Mouse (Mus musculus) lung, adult 2 months (tissue): ENCODE measurements at regions not wholly inside any gene's neighbourhood (a gene's known extent, or its start where the extent isn't known, plus 50 kb on each side); places are given as distances from the start of the nearest gene placed in this dataset.

Source experiments
- DNase-seq: peaks from one replicate; pipeline ENCODE4 v3.0.0; 2022
- H3K4me1 ChIP-seq: fragments of 200-500 bp; 2 replicates; pipeline ENCODE4 v1.6.1; 2011; ENCODE audit warnings: low read length; ENCODE audit not compliant: control insufficient read depth, insufficient read depth
- H3K4me3 ChIP-seq: fragments of 200-500 bp; replicated peaks from 2 replicates; pipeline ENCODE3; 2011; ENCODE audit warnings: low read depth, mild to moderate bottlenecking, control low read depth, low read length; ENCODE audit errors: extremely low read depth
- CTCF ChIP-seq: fragments of 200-500 bp; IDR thresholded peaks from 2 replicates; pipeline ENCODE4 v1.5.1; 2011; ENCODE audit warnings: mild to moderate bottlenecking, low read length, control low read depth; ENCODE audit not compliant: insufficient read depth
- POLR2A ChIP-seq: fragments of 200-500 bp; IDR thresholded peaks from 2 replicates; pipeline ENCODE4 v1.6.1; 2011; ENCODE audit warnings: low read depth, mild to moderate bottlenecking, control low read depth, low read length, borderline replicate concordance; ENCODE audit errors: extremely low read depth
- WGBS: fragments of 180-500 bp; shearing (Covaris S2); methylation state at CpG from one replicate; pipeline ENCODE4 v1.1.7; 2018; 5-methylcytosine and 5-hydroxymethylcytosine counted together

GRCm38 (mm10) chr2:128370821-128371220, 220.2 kb upstream of the Spdye4c start:
- TF ChIP-seq CTCF (no peak), POLR2A (no peak)
- no peak for DNase-seq
- 30% methylated on average over 10 of the region's 10 CpGs for WGBS

GRCm38 (mm10) chr2:128372204-128372603, 218.8 kb upstream of the Spdye4c start:
- DNase-seq, result no peak

More at GRCm38 (mm10) chr2:128370821-128371220, 220.2 kb upstream of the Spdye4c start:
- peaks cover 14% of the 10 kb centered on the region for H3K4me1 ChIP-seq
- no peak overlapping the region for H3K4me3 ChIP-seq

DNA sequence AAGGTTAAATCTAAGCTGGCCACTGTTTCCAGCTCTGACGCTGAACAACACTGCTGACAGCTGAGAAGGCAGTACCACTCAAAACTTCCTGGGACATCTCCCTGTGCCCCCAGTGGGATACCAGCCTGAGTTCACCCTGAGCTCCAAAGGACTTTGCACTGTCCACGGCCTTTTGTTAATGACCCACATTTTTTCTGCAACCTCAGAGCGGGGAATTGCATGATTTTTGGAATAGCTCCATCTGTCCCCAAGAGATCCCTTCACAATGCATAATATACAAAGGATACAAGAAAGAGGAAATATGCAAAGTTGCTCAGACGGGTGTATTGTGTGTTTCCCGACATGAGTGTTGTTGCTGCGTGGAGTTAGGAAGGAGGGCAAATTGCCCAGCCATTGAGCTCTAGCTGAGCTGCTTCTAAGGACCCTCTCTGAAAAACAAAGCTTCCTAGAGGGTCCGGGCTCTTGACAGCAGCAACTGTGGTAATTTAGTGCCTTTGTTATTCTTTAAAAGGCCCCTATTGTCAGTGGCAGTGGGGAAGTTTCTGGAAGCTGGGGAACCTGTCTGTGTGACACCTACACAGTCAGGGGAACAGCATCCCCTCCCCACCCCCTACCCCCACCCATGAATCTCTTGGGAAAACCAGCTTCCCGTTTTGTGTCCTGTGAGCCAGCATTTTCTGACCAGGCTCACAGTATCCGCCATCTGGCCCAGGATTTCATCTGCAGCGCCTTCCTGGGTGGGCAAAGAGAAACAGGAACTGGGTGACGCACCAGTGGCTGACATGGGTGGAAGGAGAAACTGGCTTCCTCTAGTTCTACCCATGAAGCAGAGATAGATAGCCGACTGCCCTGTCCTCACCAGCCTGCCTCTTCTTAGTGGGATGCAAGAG, 217.4 kb upstream of the Spdye4c start:
- WGBS, result 34% methylated on average over 12 of the region's 12 CpGs
- H3K4me1 ChIP-seq, result peaks cover 11% of the 10 kb centered on the region
- TF ChIP-seq CTCF, result no peak
- H3K4me3 ChIP-seq, result no peak overlapping the region
- no peak for DNase-seq

More at GRCm38 (mm10) chr2:128372204-128372603, 218.8 kb upstream of the Spdye4c start:
- Histone ChIP-seq H3K4me1 (peaks cover 14% of the 10 kb centered on the region), H3K4me3 (no peak overlapping the region)
- WGBS, result 81% methylated on average over 13 of the region's 13 CpGs
- TF ChIP-seq CTCF (no peak), POLR2A (no peak)

GRCm38 (mm10) chr2:128374253-128374566, 216.8 kb upstream of the Spdye4c start:
- WGBS, result 78% methylated on average over 2 of the region's 2 CpGs

GRCm38 (mm10) chr2:128374926-128375325, 216.1 kb upstream of the Spdye4c start:
- Histone ChIP-seq H3K4me3 (no peak overlapping the region), H3K4me1 (peaks cover 11% of the 10 kb centered on the region)
- 95% methylated on average over 5 of the region's 5 CpGs for WGBS
- TF ChIP-seq CTCF (no peak), POLR2A (no peak)
- no peak for DNase-seq

More at GRCm38 (mm10) chr2:128374253-128374566, 216.8 kb upstream of the Spdye4c start:
- TF ChIP-seq CTCF (no peak), POLR2A (no peak)
- peaks cover 11% of the 10 kb centered on the region for H3K4me1 ChIP-seq
- no peak for DNase-seq
- H3K4me3 ChIP-seq, result no peak overlapping the region

- no peak for DNase-seq
- TF ChIP-seq CTCF (no peak), POLR2A (no peak)
- peaks cover 6% of the 10 kb centered on the region for H3K4me1 ChIP-seq
- H3K4me3 ChIP-seq, result no peak overlapping the region
- WGBS, result 93% methylated on average over 3 of the region's 3 CpGs
Measured at GRCm38 (mm10) chr2:128375827-128376226, 215.2 kb upstream of the Spdye4c start.

GRCm38 (mm10) chr2:128377176-128377575, 213.8 kb upstream of the Spdye4c start:
- 77% methylated on average over 6 of the region's 6 CpGs for WGBS
- DNase-seq, result no peak

DNA sequence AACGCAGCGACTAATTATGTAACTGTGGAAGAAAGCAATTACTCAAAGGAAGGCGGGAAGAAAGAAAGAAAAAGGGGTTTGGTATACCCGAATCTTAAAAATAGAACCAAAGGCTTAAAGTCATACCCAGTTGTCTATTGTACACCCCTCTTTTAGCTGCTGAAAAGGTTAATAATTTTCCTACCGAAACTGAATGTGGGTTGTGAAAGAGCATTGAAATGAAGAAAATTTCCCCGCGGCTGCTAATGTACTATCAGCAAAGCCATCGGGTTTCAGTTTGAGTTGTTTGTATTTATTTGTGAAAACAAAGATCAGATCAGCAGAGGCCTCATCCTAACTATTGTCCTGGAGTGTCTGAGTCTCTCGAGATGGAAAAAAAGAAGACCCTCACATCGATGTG, 213.3 kb upstream of the Spdye4c start:
- WGBS, result 44% methylated on average over 10 of the region's 10 CpGs
- DNase-seq, result no peak
- TF ChIP-seq CTCF (no peak), POLR2A (no peak)
- H3K4me3 ChIP-seq, result no peak overlapping the region
- H3K4me1 ChIP-seq, result peaks cover 5% of the 10 kb centered on the region; the same call in 1 of the 2 replicates

More at GRCm38 (mm10) chr2:128377176-128377575, 213.8 kb upstream of the Spdye4c start:
- TF ChIP-seq CTCF, result no peak
- no peak for TF ChIP-seq POLR2A
- Histone ChIP-seq H3K4me1 (peaks cover 5% of the 10 kb centered on the region; the same call in 1 of the 2 replicates), H3K4me3 (no peak overlapping the region)

- DNase-seq, result no peak
- 78% methylated on average over 7 of the region's 7 CpGs for WGBS
- Histone ChIP-seq H3K4me1 (peaks cover 2% of the 10 kb centered on the region; the same call in 1 of the 2 replicates), H3K4me3 (no peak overlapping the region)
- TF ChIP-seq CTCF (no peak), POLR2A (no peak)
Measured at GRCm38 (mm10) chr2:128378456-128378855, 212.6 kb upstream of the Spdye4c start.

GRCm38 (mm10) chr2:128379151-128379550, 211.9 kb upstream of the Spdye4c start:
- 75% methylated on average over 8 of the region's 8 CpGs for WGBS
- peaks cover under 1% of the 10 kb centered on the region; the same call in 1 of the 2 replicates for H3K4me1 ChIP-seq
- TF ChIP-seq CTCF (no peak), POLR2A (no peak)
- DNase-seq, result no peak
- no peak overlapping the region for H3K4me3 ChIP-seq
